Mouse (Mus musculus) brain, embryonic 14.5 days (tissue): Measurements from ENCODE around the gene Hoxd9.

Experiments
- CTCF ChIP-seq: fragments of 200-500 bp; IDR thresholded peaks from 2 replicates; pipeline ENCODE4 v1.5.1; 2012; ENCODE audit warnings: inconsistent platforms, mild to moderate bottlenecking, moderate library complexity, borderline replicate concordance; ENCODE audit not compliant: insufficient read depth, insufficient read length; ENCODE audit errors: extremely low read depth
- POLR2A ChIP-seq: fragments of 200-500 bp; IDR thresholded peaks from 2 replicates; pipeline ENCODE4 v1.6.1; 2012; ENCODE audit warnings: mild to moderate bottlenecking, inconsistent platforms, borderline replicate concordance; ENCODE audit not compliant: poor library complexity, insufficient read depth, insufficient read length, severe bottlenecking; ENCODE audit errors: extremely low read depth

- TF ChIP-seq POLR2A (no peak), CTCF (no peak)
Measured at GRCm38 (mm10) chr2:74677106-74677505, 20.4 kb upstream of the Hoxd9 start.
